Mouse (Mus musculus): ENCODE results near the gene Erbb2.

The Erbb2 gene

GRCm38 (mm10) chr11:98385638-98386585 lies 26.4 kb upstream of the Erbb2 start, which contains the start of gene Pnmt:
TSS of gene Pnmt (plus strand) at chr11:98386450.
- no peak for DNase-seq (ENCODE audit: low read depth, low spot score)

- peak; percentile 40 for DNase-seq (ENCODE audit: low read depth, low spot score)
Observed at GRCm38 (mm10) chr11:98386596-98386995, 25.7 kb upstream of the Erbb2 start.

GRCm38 (mm10) chr11:98387056-98387577 lies 25.2 kb upstream of the Erbb2 start:
- no peak for DNase-seq (ENCODE audit: low read depth, low spot score)

- DNase-seq (ENCODE audit: low read depth, low spot score), result no peak
Observed at GRCm38 (mm10) chr11:98388282-98388681, 24.0 kb upstream of the Erbb2 start.

GRCm38 (mm10) chr11:98389221-98389780 lies 23.0 kb upstream of the Erbb2 start:
- DNase-seq (ENCODE audit: low read depth, low spot score), result peak; percentile 58

GRCm38 (mm10) chr11:98390141-98390540 lies 22.1 kb upstream of the Erbb2 start:
- no peak for DNase-seq (ENCODE audit: low read depth, low spot score)

GRCm38 (mm10) chr11:98392034-98392433 lies 20.2 kb upstream of the Erbb2 start:
- DNase-seq (ENCODE audit: low read depth, low spot score), result no peak

- no peak for DNase-seq (ENCODE audit: low read depth, low spot score)
Observed at GRCm38 (mm10) chr11:98392645-98393044, 19.6 kb upstream of the Erbb2 start.

- no peak for DNase-seq (ENCODE audit: low read depth, low spot score)
Observed at GRCm38 (mm10) chr11:98393317-98393716, 19.0 kb upstream of the Erbb2 start.

- no peak for DNase-seq (ENCODE audit: low read depth, low spot score)
Observed at GRCm38 (mm10) chr11:98394301-98394700, 18.0 kb upstream of the Erbb2 start.

- no peak for DNase-seq (ENCODE audit: low read depth, low spot score)
Observed at GRCm38 (mm10) chr11:98395041-98395440, 17.2 kb upstream of the Erbb2 start.

- no peak for DNase-seq (ENCODE audit: low read depth, low spot score)
Observed at GRCm38 (mm10) chr11:98397946-98398345, 14.3 kb upstream of the Erbb2 start.

GRCm38 (mm10) chr11:98400161-98400726 lies 12.0 kb upstream of the Erbb2 start, which contains the start of gene Pgap3:
TSS of gene Pgap3 (minus strand) at chr11:98400490.
- DNase-seq (ENCODE audit: low read depth, low spot score), result peak; percentile 95

GRCm38 (mm10) chr11:98400816-98401215 lies 11.5 kb upstream of the Erbb2 start:
- DNase-seq (ENCODE audit: low read depth, low spot score), result no peak

GRCm38 (mm10) chr11:98406621-98407020 lies 5.6 kb upstream of the Erbb2 start:
- no peak for DNase-seq (ENCODE audit: low read depth, low spot score)

- DNase-seq (ENCODE audit: low read depth, low spot score), result no peak
Observed at GRCm38 (mm10) chr11:98408872-98409271, 3.4 kb upstream of the Erbb2 start.

GRCm38 (mm10) chr11:98409341-98409822 lies 2.9 kb upstream of the Erbb2 start:
- DNase-seq (ENCODE audit: low read depth, low spot score), result peak; percentile 48

- peak; percentile 35 for DNase-seq (ENCODE audit: low read depth, low spot score)
Observed at GRCm38 (mm10) chr11:98412797-98413301, 579 bp downstream of the Erbb2 start.

GRCm38 (mm10) chr11:98413731-98414130 lies 1.5 kb downstream of the Erbb2 start:
- no peak for DNase-seq (ENCODE audit: low read depth, low spot score)

GRCm38 (mm10) chr11:98414162-98414561 lies 1.9 kb downstream of the Erbb2 start:
- no peak for DNase-seq (ENCODE audit: low read depth, low spot score)

GRCm38 (mm10) chr11:98417074-98417473 lies 4.8 kb downstream of the Erbb2 start:
- DNase-seq (ENCODE audit: low read depth, low spot score), result no peak

- DNase-seq (ENCODE audit: low read depth, low spot score), result no peak
Observed at GRCm38 (mm10) chr11:98418273-98418672, 6.0 kb downstream of the Erbb2 start.
